Mouse (Mus musculus): ENCODE measurements around the gene Gm16451.
"Not testable (repeated sequence)": the region's sequence is repeated elsewhere in the genome, so short reads cannot be mapped to it uniquely, and the experiment has no call there.

GRCm38 (mm10) chr7:22134641-22135040, 16.6 kb upstream of the Gm16451 start, which contains the start of gene Gm10666:
- not testable (repeated sequence) for TF ChIP-seq CTCF (IDR thresholded peaks at IDR 0.05; ENCODE audit: borderline replicate concordance, insufficient read depth, low read depth, low read length); POLR2A (IDR thresholded peaks at IDR 0.05; ENCODE audit: borderline replicate concordance, insufficient read depth, low read length)

Data from cerebellum, adult 2 months (tissue).